Mouse (Mus musculus): Measurements from ENCODE around the gene Ift27. TPM values are rescaled to one million over a fixed set of nuclear protein-coding genes. Genes with fewer than 3 reads are reported as not detected.

Ift27 gene
- polyA plus RNA-seq, 1 experiment, result 38.7 TPM

DNA sequence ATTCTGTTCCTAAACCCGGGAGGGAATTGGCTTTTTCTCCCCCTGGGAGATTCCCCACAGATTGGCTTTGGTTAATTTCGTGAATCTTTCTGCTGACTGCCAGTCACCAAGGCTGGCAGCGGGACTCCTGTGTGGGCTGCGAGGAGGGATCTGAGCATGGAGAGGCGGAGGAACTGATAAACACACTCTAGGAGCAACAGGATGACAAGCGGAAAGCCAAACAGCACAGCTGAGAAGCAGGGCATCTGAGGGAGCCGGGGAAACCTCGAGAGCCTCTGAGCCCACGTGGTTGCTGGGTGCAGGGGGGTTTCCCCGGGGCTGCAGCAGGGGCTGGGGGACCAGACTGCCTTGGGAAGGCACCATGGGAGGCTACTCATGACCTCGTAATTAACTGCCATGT is 4.3 kb downstream of the Ift27 start:
- TF ChIP-seq POLR2A (IDR thresholded peaks at IDR 0.05; ENCODE audit: insufficient read length, low read depth) (no peak), SRF (IDR thresholded peaks at IDR 0.05; ENCODE audit: control insufficient read depth, insufficient read length, low read depth) (no peak), MYOG (IDR thresholded peaks at IDR 0.05; ENCODE audit: control insufficient read depth in 1 of 3, insufficient read depth in 1 of 3, insufficient read length in 2 of 3, low read depth in 2 of 3) (no peak), TCF3 (IDR thresholded peaks at IDR 0.05; ENCODE audit: insufficient read length, low read depth) (no peak), MYOD1 (IDR thresholded peaks at IDR 0.05; ENCODE audit: control insufficient read depth in 1 of 3, insufficient read length in 2 of 3, low read depth in 2 of 3) (no peak), REST (IDR thresholded peaks at IDR 0.05; ENCODE audit: insufficient read depth, insufficient read length) (no peak), CEBPB (IDR thresholded peaks at IDR 0.05; ENCODE audit: insufficient read depth, poor library complexity, severe bottlenecking) (no peak), E2F4 (IDR thresholded peaks at IDR 0.05; ENCODE audit: insufficient read depth) (no peak), POLR2AphosphoS2 (IDR thresholded peaks at IDR 0.05; ENCODE audit: insufficient read length, low read depth) (no peak), TCF12 (IDR thresholded peaks at IDR 0.05; ENCODE audit: insufficient read depth, poor library complexity, severe bottlenecking) (no peak), MAX (IDR thresholded peaks at IDR 0.05; ENCODE audit: low read depth) (no peak), USF1 (IDR thresholded peaks at IDR 0.05; ENCODE audit: low read depth) (no peak)
- H3K27me3 ChIP-seq (ENCODE audit: control insufficient read depth, insufficient read depth, insufficient read length), result no peaks in the 10 kb centered on the region

DNA sequence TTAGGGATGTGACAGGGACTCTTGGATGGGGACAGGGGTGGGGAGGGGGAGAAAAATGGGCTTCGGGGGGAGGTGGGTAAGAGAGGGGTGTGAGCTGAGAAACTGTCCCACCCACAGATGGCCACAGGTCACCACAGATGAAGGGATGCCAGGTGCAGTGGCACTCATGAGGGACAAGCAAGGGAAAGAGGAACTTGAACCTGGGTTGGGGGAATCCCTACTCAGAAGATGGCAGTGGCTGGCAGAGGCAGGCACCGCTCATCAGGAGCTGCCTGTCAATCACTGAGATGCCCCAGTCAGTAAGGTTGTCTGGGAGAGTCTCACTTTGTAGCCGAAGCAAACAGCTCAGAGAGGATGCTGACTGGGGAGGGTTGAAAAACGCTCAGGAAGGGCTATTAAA is 8.6 kb downstream of the Ift27 start:
- no peak overlapping the region for H3ac ChIP-seq (ENCODE audit: control insufficient read depth, insufficient read length)
- TF ChIP-seq POLR2AphosphoS2 (IDR thresholded peaks at IDR 0.05; ENCODE audit: insufficient read length, low read depth), result no peak
- no peak overlapping the region for H3K4me3 ChIP-seq
- no peaks in the 10 kb centered on the region for H3K27me3 ChIP-seq (ENCODE audit: control insufficient read depth, insufficient read depth, insufficient read length)
- H3K79me2 ChIP-seq (ENCODE audit: control insufficient read depth, insufficient read depth), result no peaks in the 10 kb centered on the region
- H3K4me2 ChIP-seq (ENCODE audit: low read depth), result no peak overlapping the region
- no peaks in the 10 kb centered on the region for H3K36me3 ChIP-seq (ENCODE audit: control insufficient read depth, insufficient read depth)

More for the DNA sequence above, 4.3 kb downstream of the Ift27 start:
- Histone ChIP-seq H3K79me2 (ENCODE audit: control insufficient read depth, insufficient read depth) (no peaks in the 10 kb centered on the region), H3K4me3 (no peak overlapping the region), H3K4me2 (ENCODE audit: low read depth) (no peak overlapping the region), H3K36me3 (ENCODE audit: control insufficient read depth, insufficient read depth) (no peaks in the 10 kb centered on the region), H3ac (ENCODE audit: control insufficient read depth, insufficient read length) (no peak overlapping the region)

DNA sequence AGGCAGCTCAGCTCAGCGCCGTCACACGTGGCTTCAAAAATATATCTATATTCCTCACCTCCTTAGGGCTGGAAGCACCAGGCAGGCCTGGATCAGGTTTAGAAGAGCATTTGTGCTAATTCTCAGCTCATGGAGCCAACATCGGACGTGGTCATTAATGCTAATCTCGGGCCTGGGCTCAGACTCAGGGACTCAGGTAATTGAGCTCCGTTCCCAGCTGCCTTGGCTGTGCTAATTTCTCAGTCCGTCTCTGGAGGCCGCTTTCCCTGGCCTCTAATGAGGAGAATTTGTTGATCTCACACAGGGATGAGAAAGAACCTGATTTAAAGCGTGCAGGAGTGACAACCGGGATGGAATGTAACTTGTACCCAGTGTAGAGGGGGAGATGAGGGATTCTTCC is 9.4 kb downstream of the Ift27 start:
- H3K36me3 ChIP-seq (ENCODE audit: control insufficient read depth, insufficient read depth), result no peaks in the 10 kb centered on the region
- no peak for TF ChIP-seq E2F4 (IDR thresholded peaks at IDR 0.05; ENCODE audit: insufficient read depth)
- TF ChIP-seq MYOG (IDR thresholded peaks at IDR 0.05; ENCODE audit: control insufficient read depth in 1 of 3, insufficient read depth in 1 of 3, insufficient read length in 2 of 3, low read depth in 2 of 3), result no peak
- no peak for TF ChIP-seq CEBPB (IDR thresholded peaks at IDR 0.05; ENCODE audit: insufficient read depth, poor library complexity, severe bottlenecking)
- no peak for TF ChIP-seq TCF12 (IDR thresholded peaks at IDR 0.05; ENCODE audit: insufficient read depth, poor library complexity, severe bottlenecking)
- no peak for TF ChIP-seq REST (IDR thresholded peaks at IDR 0.05; ENCODE audit: insufficient read depth, insufficient read length)
- TF ChIP-seq POLR2AphosphoS2 (IDR thresholded peaks at IDR 0.05; ENCODE audit: insufficient read length, low read depth), result no peak
- no peak for TF ChIP-seq MYOD1 (IDR thresholded peaks at IDR 0.05; ENCODE audit: control insufficient read depth in 1 of 3, insufficient read length in 2 of 3, low read depth in 2 of 3)
- TF ChIP-seq TCF3 (IDR thresholded peaks at IDR 0.05; ENCODE audit: insufficient read length, low read depth), result no peak
- no peak for TF ChIP-seq USF1 (IDR thresholded peaks at IDR 0.05; ENCODE audit: low read depth)
- no peak for TF ChIP-seq POLR2A (IDR thresholded peaks at IDR 0.05; ENCODE audit: insufficient read length, low read depth)
- no peak for TF ChIP-seq MAX (IDR thresholded peaks at IDR 0.05; ENCODE audit: low read depth)
- no peak for TF ChIP-seq SRF (IDR thresholded peaks at IDR 0.05; ENCODE audit: control insufficient read depth, insufficient read length, low read depth)
- no peak overlapping the region for H3K4me3 ChIP-seq
- H3K27me3 ChIP-seq (ENCODE audit: control insufficient read depth, insufficient read depth, insufficient read length), result no peaks in the 10 kb centered on the region
- H3K79me2 ChIP-seq (ENCODE audit: control insufficient read depth, insufficient read depth), result no peaks in the 10 kb centered on the region
- no peak overlapping the region for H3K4me2 ChIP-seq (ENCODE audit: low read depth)
- no peak overlapping the region for H3ac ChIP-seq (ENCODE audit: control insufficient read depth, insufficient read length)

DNA sequence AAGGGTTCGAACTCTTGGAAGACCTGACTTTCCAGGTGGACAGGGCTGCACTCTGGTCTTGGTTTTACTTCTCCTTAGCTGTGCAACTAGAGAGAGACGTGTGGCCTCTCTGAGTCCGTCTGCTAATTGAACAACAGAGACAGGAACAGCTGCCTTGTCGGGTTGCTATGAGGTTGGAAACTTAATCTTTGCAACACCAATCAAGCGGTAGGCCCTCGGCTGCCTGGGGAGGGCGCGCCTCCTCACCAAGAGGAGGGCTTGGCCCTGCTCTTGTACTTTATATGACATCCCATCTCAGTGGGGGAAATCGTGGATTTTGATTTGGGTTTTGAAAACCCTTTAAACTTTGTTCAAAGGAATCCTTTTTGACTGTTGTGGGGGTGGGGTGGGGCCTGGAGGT is 12.0 kb downstream of the Ift27 start:
- no peaks in the 10 kb centered on the region for H3K36me3 ChIP-seq (ENCODE audit: control insufficient read depth, insufficient read depth)
- H3K27me3 ChIP-seq (ENCODE audit: control insufficient read depth, insufficient read depth, insufficient read length), result peaks cover 19% of the 10 kb centered on the region
- H3K4me3 ChIP-seq, result no peak overlapping the region

DNA sequence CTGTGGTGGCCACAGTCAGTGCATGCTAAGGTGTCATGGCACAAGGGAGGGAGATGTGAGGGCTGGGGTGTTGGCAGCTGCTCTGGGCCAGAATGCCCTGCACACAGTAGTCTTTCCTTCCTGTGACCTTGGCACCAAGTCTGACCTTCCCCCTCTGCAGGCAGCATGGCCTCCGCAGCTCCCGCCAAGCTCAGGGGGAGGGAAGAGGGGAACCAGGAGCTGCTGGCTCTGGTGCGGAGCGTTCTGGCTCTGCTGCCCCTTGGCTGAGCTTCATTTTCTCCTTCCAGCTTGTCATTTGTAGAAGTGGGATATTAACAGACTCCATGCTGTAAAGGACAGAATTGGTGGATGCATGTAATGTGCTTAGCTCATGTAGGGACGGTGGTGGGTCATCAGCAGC is 15.6 kb downstream of the Ift27 start:
- no peaks in the 10 kb centered on the region for H3K79me2 ChIP-seq (ENCODE audit: control insufficient read depth, insufficient read depth)
- H3ac ChIP-seq (ENCODE audit: control insufficient read depth, insufficient read length), result no peak overlapping the region
- no peak overlapping the region for H3K4me3 ChIP-seq
- H3K36me3 ChIP-seq (ENCODE audit: control insufficient read depth, insufficient read depth), result no peaks in the 10 kb centered on the region
- H3K27me3 ChIP-seq (ENCODE audit: control insufficient read depth, insufficient read depth, insufficient read length), result peaks cover 36% of the 10 kb centered on the region
- no peak overlapping the region for H3K4me2 ChIP-seq (ENCODE audit: low read depth)
- TF ChIP-seq SRF (IDR thresholded peaks at IDR 0.05; ENCODE audit: control insufficient read depth, insufficient read length, low read depth) (no peak), POLR2AphosphoS2 (IDR thresholded peaks at IDR 0.05; ENCODE audit: insufficient read length, low read depth) (no peak), TCF3 (IDR thresholded peaks at IDR 0.05; ENCODE audit: insufficient read length, low read depth) (no peak), TCF12 (IDR thresholded peaks at IDR 0.05; ENCODE audit: insufficient read depth, poor library complexity, severe bottlenecking) (no peak), CEBPB (IDR thresholded peaks at IDR 0.05; ENCODE audit: insufficient read depth, poor library complexity, severe bottlenecking) (no peak), REST (IDR thresholded peaks at IDR 0.05; ENCODE audit: insufficient read depth, insufficient read length) (no peak), MYOD1 (IDR thresholded peaks at IDR 0.05; ENCODE audit: control insufficient read depth in 1 of 3, insufficient read length in 2 of 3, low read depth in 2 of 3) (no peak), E2F4 (IDR thresholded peaks at IDR 0.05; ENCODE audit: insufficient read depth) (no peak), POLR2A (IDR thresholded peaks at IDR 0.05; ENCODE audit: insufficient read length, low read depth) (no peak)

More for the DNA sequence above, 12.0 kb downstream of the Ift27 start:
- TF ChIP-seq MAX (IDR thresholded peaks at IDR 0.05; ENCODE audit: low read depth), result no peak
- peak in 2 of 3 experiments; percentile 33 to 42 for TF ChIP-seq MYOD1 (IDR thresholded peaks at IDR 0.05; ENCODE audit: control insufficient read depth in 1 of 3, insufficient read length in 2 of 3, low read depth in 2 of 3)
- TF ChIP-seq MYOG (IDR thresholded peaks at IDR 0.05; ENCODE audit: control insufficient read depth in 1 of 3, insufficient read depth in 1 of 3, insufficient read length in 2 of 3, low read depth in 2 of 3), result peak in 1 of 3 experiments; percentile 11
- no peaks in the 10 kb centered on the region for H3K79me2 ChIP-seq (ENCODE audit: control insufficient read depth, insufficient read depth)
- H3ac ChIP-seq (ENCODE audit: control insufficient read depth, insufficient read length), result no peak overlapping the region
- H3K4me2 ChIP-seq (ENCODE audit: low read depth), result no peak overlapping the region

Data from myocyte (in vitro differentiated cells).